Mouse (Mus musculus) left cerebral cortex, adult 18-20 months (tissue): ENCODE data around the gene Dpf3. TPM values are rescaled to one million over a fixed set of nuclear protein-coding genes. Genes with fewer than 3 reads are reported as not detected.

Source experiments
- DNase-seq, 2 experiments: peaks; one replicate each; pipeline ENCODE4 v3.0.0; 2021 to 2022; ENCODE audit warnings: low spot score in 2 of 2, mixed read lengths in 1 of 2
- total RNA-seq, 2 experiments: library from RNA; stranded (reverse); gene quantifications; 2 replicates each; pipeline ENCODE4 v1.2.3; 2021

Gene Dpf3
- total RNA-seq, 2 experiments from 2014 or later: 4.9 to 5.6 TPM

DNA sequence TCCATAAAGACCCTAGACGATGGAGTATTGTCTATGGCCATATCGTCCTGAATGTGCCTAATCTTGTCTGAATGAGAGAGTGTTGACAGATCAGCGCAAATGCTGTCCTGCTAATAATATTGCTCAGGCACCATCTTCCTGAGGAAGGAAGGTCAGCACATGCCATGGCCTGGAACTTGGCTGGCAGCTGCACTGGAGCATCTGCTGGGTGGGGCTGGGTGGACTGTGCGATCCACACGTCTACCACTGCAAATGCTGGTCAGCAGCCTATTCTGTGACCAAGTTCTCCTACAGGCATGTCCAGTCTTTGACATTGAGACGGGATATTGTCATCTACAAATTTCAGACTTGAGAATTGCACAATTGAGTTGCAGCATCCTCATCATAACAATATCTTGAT is 257.8 kb downstream of the Dpf3 start:
- DNase-seq: no peak

DNA sequence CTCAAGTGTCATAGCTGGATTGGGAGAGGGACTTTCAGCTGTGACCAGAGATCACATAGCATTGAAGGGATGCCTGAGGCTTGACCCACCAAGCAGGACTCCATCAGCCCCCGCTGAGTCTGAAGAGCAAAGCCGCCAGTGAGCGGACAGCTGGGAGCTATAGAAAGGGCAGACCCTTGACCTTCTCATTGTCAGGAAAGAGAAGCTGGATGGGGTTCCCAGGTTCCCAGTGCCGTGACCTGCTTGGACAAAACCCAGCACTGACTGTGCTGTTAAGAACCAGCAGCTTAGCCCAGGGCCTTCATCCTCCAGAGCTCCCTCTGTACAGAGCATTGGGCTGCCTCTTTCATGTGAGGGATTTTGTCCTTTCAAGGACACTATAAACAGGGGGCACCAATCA is 260.5 kb downstream of the Dpf3 start:
- no peak for DNase-seq

DNA sequence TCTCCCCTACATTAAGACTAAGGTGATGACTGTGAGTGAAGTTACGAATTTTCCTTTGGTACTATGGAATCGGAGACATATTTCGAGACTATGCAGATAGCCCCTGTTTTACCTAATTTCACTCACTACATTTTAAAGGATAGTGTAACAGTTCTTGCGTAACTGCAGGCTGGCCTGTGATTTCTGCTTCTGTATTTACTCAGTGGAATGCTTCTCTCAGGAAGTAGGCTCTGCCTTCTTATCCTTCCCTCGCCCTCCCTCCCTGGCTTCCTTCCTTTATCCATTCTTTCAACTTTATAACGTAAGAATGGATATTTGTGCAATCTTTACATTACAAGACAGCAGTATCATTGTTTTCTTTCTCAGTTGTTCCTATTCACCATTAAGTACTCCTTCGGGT is 266.6 kb downstream of the Dpf3 start:
- DNase-seq: no peak

- DNase-seq: no peak
Measured at GRCm38 (mm10) chr12:83213879-83214341, 273.6 kb downstream of the Dpf3 start.

GRCm38 (mm10) chr12:83211976-83212375 is 275.5 kb downstream of the Dpf3 start:
- DNase-seq: no peak

- DNase-seq: no peak
Measured at GRCm38 (mm10) chr12:83211146-83211822, 276.2 kb downstream of the Dpf3 start.

GRCm38 (mm10) chr12:83210735-83211134 is 276.8 kb downstream of the Dpf3 start:
- DNase-seq: no peak

- DNase-seq: no peak
Measured at GRCm38 (mm10) chr12:83210294-83210693, 277.2 kb downstream of the Dpf3 start.

- no peak for DNase-seq
Measured at GRCm38 (mm10) chr12:83209461-83209860, 278.1 kb downstream of the Dpf3 start.

DNA sequence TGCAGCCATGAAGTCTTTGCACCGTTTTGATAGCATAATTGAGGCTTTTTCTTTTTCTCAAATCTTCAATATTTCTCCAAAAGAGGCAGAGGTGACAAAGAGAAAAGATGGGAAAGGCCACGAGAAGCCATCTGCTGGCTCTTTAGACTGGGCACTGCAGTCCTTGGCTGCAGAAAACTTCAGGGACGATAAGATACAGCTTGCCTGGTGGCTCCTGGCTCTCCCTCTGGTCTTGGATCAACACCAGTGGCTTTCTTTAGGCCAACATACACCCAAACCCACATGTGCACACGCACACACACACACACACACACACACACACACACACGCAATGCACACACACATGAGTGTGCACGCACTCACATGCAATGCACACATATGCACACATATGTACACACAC is 278.7 kb downstream of the Dpf3 start:
- no peak for DNase-seq

GRCm38 (mm10) chr12:83208011-83208410 is 279.5 kb downstream of the Dpf3 start:
- DNase-seq: no peak

GRCm38 (mm10) chr12:83207481-83207880 is 280.0 kb downstream of the Dpf3 start:
- DNase-seq: no peak

GRCm38 (mm10) chr12:83206866-83207265 is 280.6 kb downstream of the Dpf3 start:
- no peak for DNase-seq

DNA sequence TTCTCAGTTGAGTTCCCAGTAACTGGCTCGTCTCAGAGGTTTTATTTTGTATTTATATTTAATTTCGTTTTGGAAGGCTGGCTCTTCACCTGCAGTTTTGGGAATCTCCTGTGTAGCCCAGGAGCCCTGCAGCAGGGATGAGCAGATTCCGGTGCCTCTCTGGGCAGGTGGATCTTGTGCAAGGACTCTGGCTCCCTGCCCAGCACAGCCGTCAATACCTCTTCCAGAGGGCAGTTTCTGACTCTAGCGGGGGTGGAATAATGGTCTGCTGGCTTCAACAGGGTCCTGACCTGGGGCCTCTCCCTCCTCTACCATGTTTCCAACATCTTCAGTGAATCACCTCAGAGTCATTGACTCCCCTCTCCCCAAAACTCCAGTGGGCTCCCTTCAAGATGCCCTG is 283.2 kb downstream of the Dpf3 start:
- DNase-seq: no peak

- DNase-seq: no peak
Measured at GRCm38 (mm10) chr12:83201674-83202073, 285.8 kb downstream of the Dpf3 start.

DNA sequence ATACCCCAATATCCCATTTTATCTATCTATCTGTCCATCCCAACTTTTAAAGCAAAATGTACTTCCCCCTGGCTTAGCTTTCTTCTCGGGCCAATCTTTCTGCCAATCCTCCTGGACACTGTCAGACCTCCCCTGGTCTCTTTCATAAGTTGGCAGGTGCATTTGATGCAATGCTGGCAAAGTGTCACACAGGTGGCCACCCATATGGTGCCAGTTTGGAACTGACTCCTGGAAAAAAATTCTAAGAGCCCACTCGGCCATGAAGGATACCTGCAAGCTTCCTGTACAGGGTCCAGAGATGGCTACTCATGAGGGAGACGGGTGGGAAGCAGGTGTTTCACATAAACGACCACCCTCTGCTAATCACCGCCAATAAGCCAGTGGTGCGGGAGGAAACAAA is 307.0 kb downstream of the Dpf3 start:
- DNase-seq: no peak

DNA sequence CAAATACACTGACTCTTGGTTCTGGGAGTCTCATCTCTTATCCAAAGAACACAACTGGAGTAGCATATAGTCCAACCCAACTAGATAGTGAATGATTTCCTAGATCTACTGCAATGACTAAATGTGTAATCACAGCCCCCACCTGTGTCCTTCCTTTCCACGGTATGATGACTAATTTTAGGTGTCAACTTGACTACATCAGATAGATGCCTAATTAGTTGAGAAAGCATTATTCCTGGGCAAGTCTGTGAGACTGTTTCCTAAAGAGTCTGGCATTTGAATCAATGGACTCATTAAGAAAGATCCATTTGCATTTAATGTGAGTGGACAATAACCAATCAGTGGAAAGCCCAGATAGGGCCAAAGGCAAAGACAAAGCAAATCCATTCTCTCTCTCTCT is 307.7 kb downstream of the Dpf3 start:
- DNase-seq: no peak

GRCm38 (mm10) chr12:83178770-83179169 is 308.7 kb downstream of the Dpf3 start:
- no peak for DNase-seq

DNA sequence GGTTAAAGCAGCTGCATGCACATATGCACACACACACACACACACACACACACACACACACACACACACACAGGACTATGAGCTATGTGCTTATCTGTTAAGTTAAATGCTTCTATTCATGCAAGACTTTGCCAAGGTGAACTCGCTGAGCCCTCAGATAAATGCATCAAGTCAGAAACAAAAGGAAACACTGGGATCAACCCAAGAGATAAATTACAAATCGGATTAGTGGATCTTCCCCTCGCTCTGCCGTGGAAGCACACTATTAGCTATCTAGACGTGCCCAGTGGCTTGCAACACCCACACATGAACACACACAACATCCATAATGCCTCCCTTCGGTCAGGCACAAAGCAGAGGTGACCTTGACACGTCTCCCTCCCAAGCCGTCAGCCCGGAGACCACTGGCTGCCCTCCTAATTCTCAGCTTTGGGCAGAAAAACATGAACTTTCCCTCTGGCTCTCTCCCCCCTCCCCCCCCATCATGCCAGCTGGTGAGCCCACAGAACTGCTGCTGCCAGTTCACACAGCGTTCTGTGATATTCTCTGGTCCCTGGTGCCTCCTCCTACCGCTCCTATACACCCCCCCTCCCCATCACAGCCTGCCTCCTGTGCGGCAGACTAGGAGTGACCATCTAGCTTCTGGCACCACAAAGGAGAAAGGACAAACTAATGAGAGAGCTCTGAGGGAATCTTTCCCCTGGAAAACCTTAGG is 317.9 kb downstream of the Dpf3 start:
- peak; percentile 42 to 58 for DNase-seq

GRCm38 (mm10) chr12:83168310-83168709 is 319.2 kb downstream of the Dpf3 start:
- peak; percentile 36 to 52 for DNase-seq

- DNase-seq: no peak
Measured at GRCm38 (mm10) chr12:83165058-83165457, 322.5 kb downstream of the Dpf3 start.
